Mouse (Mus musculus) E14TG2a.4 (cell line): ENCODE data around the gene Nars2.

Experiments used
- H3K27me3 ChIP-seq: 2 replicates; pipeline ENCODE4 v1.6.1; 2014; ENCODE audit warnings: low read length, control low read depth; ENCODE audit not compliant: insufficient read depth
- H3K36me3 ChIP-seq: 2 replicates; pipeline ENCODE4 v1.6.1; 2014; ENCODE audit warnings: low read length, control low read depth; ENCODE audit not compliant: insufficient read depth
- H3K4me1 ChIP-seq: replicated peaks from 2 replicates; pipeline ENCODE4 v1.6.1; 2014; ENCODE audit warnings: low read depth, low read length, control low read depth
- H3K4me3 ChIP-seq: replicated peaks from 2 replicates; pipeline ENCODE4 v1.5.1; 2014; ENCODE audit warnings: mild to moderate bottlenecking, low read length
- H3K9me3 ChIP-seq: 2 replicates; pipeline ENCODE4 v1.6.1; 2014; ENCODE audit warnings: low read length, control low read depth
- CTCF ChIP-seq: conservative IDR thresholded peaks from 2 replicates; pipeline ENCODE4 v1.5.1; 2014; ENCODE audit warnings: low read length
- NANOG ChIP-seq: IDR thresholded peaks from 2 replicates; pipeline ENCODE4 v1.6.1; 2014; ENCODE audit warnings: borderline replicate concordance, low read length, mixed read lengths
- POU5F1 ChIP-seq: IDR thresholded peaks from 2 replicates; pipeline ENCODE4 v1.6.1; 2014; ENCODE audit warnings: low read length, borderline replicate concordance

Gene Nars2

DNA sequence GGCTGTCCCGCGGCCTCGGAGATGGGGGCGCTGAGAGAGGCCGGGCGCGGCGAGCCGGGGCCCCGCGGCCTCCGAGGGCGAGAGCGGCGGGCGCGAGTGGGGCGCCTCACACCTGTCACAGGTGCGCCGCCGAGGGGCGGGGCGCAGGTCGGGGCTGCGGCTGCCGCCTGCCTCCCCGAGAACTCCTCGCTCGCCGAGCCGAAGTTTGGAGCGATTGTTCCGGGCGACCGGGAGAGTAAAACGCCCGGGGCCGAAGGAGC lies 130.6 kb downstream of the Nars2 start:
- TF ChIP-seq CTCF, result no peak
- TF ChIP-seq NANOG, result no peak
- no peak for TF ChIP-seq POU5F1

DNA sequence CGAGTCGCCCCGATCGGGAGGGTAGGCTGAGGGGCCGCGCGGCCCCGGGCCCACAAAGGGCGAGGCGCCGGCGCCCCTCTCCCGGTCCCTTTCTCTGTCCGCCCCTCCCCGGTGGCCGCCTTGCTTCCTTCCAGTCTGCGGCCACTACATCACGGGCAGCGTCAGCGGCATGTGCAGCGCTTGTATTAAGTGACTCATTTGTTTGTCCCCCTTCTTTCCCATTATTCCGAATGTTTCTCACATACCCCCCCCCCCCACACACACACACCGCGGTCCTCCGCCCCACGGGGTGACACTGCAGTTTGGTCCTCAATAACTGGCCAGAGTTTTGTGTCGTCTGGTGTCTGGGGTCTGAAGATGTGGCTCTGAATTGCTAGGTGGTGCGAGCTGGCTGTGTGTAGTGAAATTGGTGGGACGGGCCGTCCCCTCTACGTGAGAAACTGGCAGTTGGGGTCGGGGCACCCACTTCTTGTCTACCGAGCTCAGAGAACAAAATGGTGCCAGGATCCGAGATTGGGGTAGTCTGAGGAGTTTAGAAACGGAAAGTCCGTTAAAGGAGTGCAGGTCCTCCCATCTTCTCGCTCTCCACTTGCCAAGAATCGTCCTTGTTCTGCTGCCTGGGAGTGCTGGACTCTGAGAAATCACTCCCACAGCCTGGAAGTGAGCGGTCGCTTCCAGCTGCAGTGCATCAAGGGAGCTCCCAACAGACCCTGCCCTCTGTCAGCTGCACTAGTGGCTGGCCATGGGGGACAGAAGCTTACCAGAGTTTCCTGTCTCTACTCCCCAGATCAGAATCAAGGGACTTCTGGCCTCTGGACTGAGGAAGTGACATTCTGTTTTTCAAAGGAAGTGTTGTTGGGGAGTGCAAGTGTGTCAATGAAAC lies 131.2 kb downstream of the Nars2 start:
- no peaks in the 10 kb centered on the region for H3K36me3 ChIP-seq
- peak overlapping the region; percentile 85 for H3K4me3 ChIP-seq
- no peaks in the 10 kb centered on the region for H3K9me3 ChIP-seq
- TF ChIP-seq POU5F1 (no peak), CTCF (no peak), NANOG (no peak)
- peaks cover 43% of the 10 kb centered on the region for H3K27me3 ChIP-seq
- H3K4me1 ChIP-seq, result peaks cover 12% of the 10 kb centered on the region

More for the DNA sequence above, 130.6 kb downstream of the Nars2 start:
- peaks cover 12% of the 10 kb centered on the region for H3K4me1 ChIP-seq
- no peaks in the 10 kb centered on the region for H3K9me3 ChIP-seq
- no peaks in the 10 kb centered on the region for H3K36me3 ChIP-seq
- H3K27me3 ChIP-seq, result peaks cover 43% of the 10 kb centered on the region
- H3K4me3 ChIP-seq, result peak overlapping the region; percentile 85

DNA sequence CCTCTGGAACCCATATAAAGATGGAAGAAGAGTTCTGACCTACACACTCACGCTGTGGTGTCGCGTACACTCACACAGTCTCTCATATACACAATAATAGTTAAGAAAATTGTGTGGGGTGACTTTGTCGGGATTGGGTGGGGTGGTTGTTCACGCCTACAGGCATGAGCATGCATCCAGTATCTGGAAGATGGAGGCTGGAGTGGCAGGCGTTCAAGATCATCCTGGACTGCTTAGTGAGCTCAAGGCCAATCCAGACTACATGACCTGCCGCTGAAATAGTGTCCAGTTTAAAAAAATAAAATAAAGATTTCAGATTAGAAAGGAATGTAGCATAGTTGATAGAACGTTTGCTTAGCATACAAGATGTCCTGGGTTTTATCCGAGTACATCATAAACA lies 132.3 kb downstream of the Nars2 start:
- Histone ChIP-seq H3K4me3 (no peak overlapping the region), H3K4me1 (peaks cover 12% of the 10 kb centered on the region), H3K9me3 (no peaks in the 10 kb centered on the region), H3K36me3 (no peaks in the 10 kb centered on the region), H3K27me3 (peaks cover 43% of the 10 kb centered on the region)
- TF ChIP-seq POU5F1 (no peak), CTCF (no peak), NANOG (no peak)

DNA sequence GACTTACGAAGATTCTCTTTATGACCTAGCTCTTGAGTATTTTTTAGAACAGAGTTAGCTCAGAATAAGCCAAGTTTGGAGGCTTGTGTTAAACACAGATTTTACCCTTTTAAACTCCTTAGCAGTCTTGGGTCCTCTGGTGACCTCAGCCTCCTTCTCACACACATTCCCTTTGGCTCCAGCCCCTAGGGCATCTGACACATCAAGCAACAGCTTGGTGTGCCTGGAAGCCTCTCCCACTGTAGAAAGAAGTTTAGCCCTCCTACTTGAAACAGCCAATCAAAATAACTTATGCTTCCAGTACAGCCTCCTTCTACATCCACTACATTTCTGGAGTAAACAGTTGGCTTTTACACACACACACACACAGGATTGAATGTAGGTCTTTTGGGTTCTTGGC lies 132.9 kb downstream of the Nars2 start:
- H3K4me3 ChIP-seq, result no peak overlapping the region
- H3K9me3 ChIP-seq, result no peaks in the 10 kb centered on the region
- no peaks in the 10 kb centered on the region for H3K36me3 ChIP-seq
- peaks cover 43% of the 10 kb centered on the region for H3K27me3 ChIP-seq
- H3K4me1 ChIP-seq, result peaks cover 12% of the 10 kb centered on the region
- TF ChIP-seq POU5F1, result no peak
- no peak for TF ChIP-seq NANOG
- TF ChIP-seq CTCF, result no peak

DNA sequence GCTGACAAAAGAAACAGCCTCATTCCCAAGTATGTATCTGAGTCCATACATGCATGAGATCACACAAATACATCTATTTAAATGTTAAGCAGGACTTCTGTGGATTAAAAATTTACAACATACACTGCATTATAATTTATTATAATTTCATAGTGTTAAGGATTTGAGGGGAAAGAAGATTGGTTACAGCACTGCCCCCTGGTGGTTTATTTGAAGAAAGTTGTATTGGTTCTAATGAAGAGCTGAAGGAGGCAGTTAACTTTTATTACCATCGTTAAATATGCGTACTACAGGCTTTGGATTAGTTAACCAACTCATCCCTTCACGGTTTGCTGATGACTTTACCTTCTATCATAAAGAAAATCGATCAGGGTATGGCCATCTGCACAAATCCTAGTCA lies 134.0 kb downstream of the Nars2 start:
- Histone ChIP-seq H3K36me3 (no peaks in the 10 kb centered on the region), H3K4me3 (no peak overlapping the region), H3K4me1 (peaks cover 12% of the 10 kb centered on the region), H3K27me3 (peaks cover 34% of the 10 kb centered on the region), H3K9me3 (no peaks in the 10 kb centered on the region)
- TF ChIP-seq NANOG (no peak), POU5F1 (no peak), CTCF (peak; percentile 46)

DNA sequence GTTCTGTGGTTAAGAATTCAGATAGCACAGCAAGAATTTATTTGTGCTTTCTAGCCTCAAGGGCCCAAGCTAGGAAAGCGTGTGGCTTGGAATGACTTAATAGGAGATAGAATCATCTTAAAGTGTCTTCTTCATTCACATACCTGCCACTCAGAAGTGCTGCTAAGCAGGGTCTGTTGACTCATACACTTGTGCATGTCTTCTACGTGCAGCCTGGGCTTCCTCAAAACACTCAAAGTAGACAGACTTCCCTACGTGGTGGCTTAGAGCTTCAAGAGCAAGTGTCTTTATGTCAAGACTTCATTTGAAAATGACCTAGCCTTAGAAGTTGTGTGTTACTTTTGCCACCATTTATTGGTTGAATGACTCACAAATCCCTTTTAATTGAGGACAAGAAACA lies 142.9 kb downstream of the Nars2 start:
- H3K9me3 ChIP-seq, result no peaks in the 10 kb centered on the region
- no peaks in the 10 kb centered on the region for H3K27me3 ChIP-seq
- TF ChIP-seq CTCF (no peak), NANOG (no peak), POU5F1 (no peak)
- H3K4me1 ChIP-seq, result no peaks in the 10 kb centered on the region
- no peaks in the 10 kb centered on the region for H3K36me3 ChIP-seq
- H3K4me3 ChIP-seq, result no peak overlapping the region

DNA sequence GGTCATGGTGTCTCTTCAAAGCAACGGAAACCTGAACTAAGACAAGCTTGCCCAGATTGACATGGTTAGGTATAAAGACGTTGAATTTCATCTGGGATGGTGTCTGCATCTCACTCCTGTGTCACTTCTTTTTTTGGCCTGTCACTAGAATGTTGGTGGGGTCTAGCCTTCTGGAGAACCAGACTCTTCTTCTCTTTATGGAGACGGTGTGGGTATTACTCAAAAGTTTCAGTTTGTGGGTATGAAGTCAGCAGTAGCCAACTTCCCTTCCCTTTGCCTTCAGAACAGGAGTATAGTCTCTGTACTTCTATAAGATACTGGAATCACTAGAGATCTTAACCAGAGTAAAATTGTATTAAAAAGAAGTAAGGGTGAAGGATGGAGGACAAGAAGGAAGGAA lies 156.8 kb downstream of the Nars2 start:
- Histone ChIP-seq H3K9me3 (no peaks in the 10 kb centered on the region), H3K4me1 (no peaks in the 10 kb centered on the region), H3K27me3 (no peaks in the 10 kb centered on the region), H3K36me3 (no peaks in the 10 kb centered on the region), H3K4me3 (no peak overlapping the region)
- TF ChIP-seq NANOG, result no peak
- TF ChIP-seq CTCF, result no peak
- no peak for TF ChIP-seq POU5F1
